In the genomic region with DNA sequence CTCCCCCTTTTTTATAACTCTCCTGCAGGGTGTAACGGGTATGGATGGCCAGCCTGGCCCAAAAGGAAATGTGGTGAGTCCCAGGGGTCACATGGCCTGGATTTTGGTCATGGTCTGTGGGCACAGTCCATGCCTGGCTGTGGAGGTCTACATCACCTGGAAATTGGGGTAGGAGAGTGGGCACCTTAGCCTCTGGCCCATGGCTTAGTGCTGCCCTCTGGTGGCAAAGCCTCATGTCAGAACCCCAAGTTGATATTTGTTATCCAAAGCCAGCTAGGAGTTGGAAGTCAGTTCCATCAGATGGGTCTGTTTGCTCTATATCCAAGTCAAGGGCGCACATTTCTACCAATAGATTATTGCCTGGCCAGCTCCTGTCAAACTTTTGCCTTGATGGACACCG, we compare ENCODE assay signal across 8 mouse cellular contexts.
A peak's percentile ranks its signal among the peaks of the same experiment; 100 is the strongest.
DNase-seq lines count a peak whose midpoint lies in the region; ATAC-seq lines count a peak whose summit lies in the region.

No protein-coding gene starts in this region.

- 53% methylated on average over 3 of the region's 3 CpGs for WGBS in embryonic facial prominence, embryonic 11.5 days
- 40% methylated on average over 3 of the region's 3 CpGs for WGBS in liver, embryonic 13.5 days (ENCODE audit: insufficient replicate concordance)

- H3K4me2 ChIP-seq in embryonic facial prominence, embryonic 11.5 days (ENCODE audit: low read depth, low read length), result no peak overlapping the region
- H3K4me2 ChIP-seq in liver, embryonic 13.5 days, result no peak overlapping the region

- no peaks in the 10 kb centered on the region; the same call in 1 of the 2 replicates for H3K36me3 ChIP-seq in embryonic facial prominence, embryonic 11.5 days (replicated peaks; ENCODE audit: control insufficient read depth, insufficient read depth, low read depth, low read length)
- no peaks in the 10 kb centered on the region; the same call in 1 of the 2 replicates for H3K36me3 ChIP-seq in liver, embryonic 13.5 days

- peak; percentile 48 to 77 for DNase-seq in left cerebral cortex, adult 18-20 months (ENCODE audit: low spot score in 2 of 2)
- DNase-seq in left cerebral cortex, adult 11 months (ENCODE audit: low spot score), result no peak
- DNase-seq in adrenal gland, postnatal 14 days, result peak; percentile 76
- peak; percentile 79 for DNase-seq in embryonic facial prominence, embryonic 11.5 days (ENCODE audit: low spot score)
- DNase-seq in induced T-regulatory cell, adult 2 months (ENCODE audit: low read depth), result peak; percentile 53
- peak; percentile 44 for DNase-seq in liver, embryonic 13.5 days
- DNase-seq in right cerebral cortex, adult 18-20 months, result peak; percentile 35

- no peaks in the 10 kb centered on the region for H3K9me3 ChIP-seq in embryonic facial prominence, embryonic 11.5 days (replicated peaks; ENCODE audit: control insufficient read depth, low read length)
- H3K9me3 ChIP-seq in liver, embryonic 13.5 days (replicated peaks), result no peaks in the 10 kb centered on the region

- no peaks in the 10 kb centered on the region for H3K4me1 ChIP-seq in embryonic facial prominence, embryonic 11.5 days (ENCODE audit: control insufficient read depth, insufficient read depth, low read length)
- H3K4me1 ChIP-seq in liver, embryonic 13.5 days (replicated peaks), result peaks cover 65% of the 10 kb centered on the region

- no peak overlapping the region for H3K9ac ChIP-seq in embryonic facial prominence, embryonic 11.5 days (replicated peaks; ENCODE audit: low read length)
- H3K9ac ChIP-seq in liver, embryonic 13.5 days, result peak overlapping the region; percentile 36

- no peaks in the 10 kb centered on the region for H3K27me3 ChIP-seq in embryonic facial prominence, embryonic 11.5 days (ENCODE audit: control insufficient read depth, insufficient read depth, low read length)
- no peaks in the 10 kb centered on the region for H3K27me3 ChIP-seq in liver, embryonic 13.5 days

- ATAC-seq in embryonic facial prominence, embryonic 11.5 days (replicated peaks; ENCODE audit: insufficient number of reproducible peaks, low FRiP score, low TSS enrichment, low read depth), result no peak
- 0 out of 2 replicates have a peak, but pooled peaks have one; percentile 30 for ATAC-seq in liver, embryonic 13.5 days (ENCODE audit: low read depth)
- no peak for ATAC-seq in granulocyte monocyte progenitor cell, adult 5-6 weeks (replicated peaks; ENCODE audit: poor library complexity, severe bottlenecking)

- no peak overlapping the region for H3K4me3 ChIP-seq in embryonic facial prominence, embryonic 11.5 days (ENCODE audit: low read depth, low read length)
- no peak overlapping the region for H3K4me3 ChIP-seq in liver, embryonic 13.5 days (replicated peaks)

- no peak overlapping the region for H3K27ac ChIP-seq in embryonic facial prominence, embryonic 11.5 days (replicated peaks; ENCODE audit: low read depth, low read length)
- H3K27ac ChIP-seq in liver, embryonic 13.5 days, result peak overlapping the region; percentile 99
